Mouse (Mus musculus) lung, adult 2 months (tissue): ENCODE data around the gene Klhl5.

Experiments
- CTCF ChIP-seq: fragments of 200-500 bp; IDR thresholded peaks from 2 replicates; pipeline ENCODE4 v1.5.1; 2011; ENCODE audit warnings: mild to moderate bottlenecking, low read length, control low read depth; ENCODE audit not compliant: insufficient read depth
- POLR2A ChIP-seq: fragments of 200-500 bp; IDR thresholded peaks from 2 replicates; pipeline ENCODE4 v1.6.1; 2011; ENCODE audit warnings: low read depth, mild to moderate bottlenecking, control low read depth, low read length, borderline replicate concordance; ENCODE audit errors: extremely low read depth

DNA sequence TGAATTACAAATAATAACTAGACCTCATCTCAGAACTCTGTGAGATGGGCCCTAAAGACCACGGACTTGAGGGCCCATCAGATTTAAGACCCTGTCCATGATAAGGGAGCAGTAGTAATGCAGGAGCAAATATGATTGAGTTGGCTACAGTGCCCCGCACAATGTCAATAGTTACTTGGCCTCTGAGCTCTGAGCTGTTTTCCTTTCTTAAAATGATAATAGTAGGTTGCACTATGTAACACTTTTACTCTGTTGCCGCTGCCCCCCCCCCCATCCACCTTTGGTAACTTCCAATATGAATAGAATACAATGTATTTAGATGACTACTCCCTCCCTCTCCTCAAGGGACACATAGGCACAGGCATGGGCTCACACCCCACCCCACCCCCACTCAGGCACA is 43.9 kb downstream of the Klhl5 start:
- TF ChIP-seq CTCF (no peak), POLR2A (no peak)
